In genomic region chr7:93896921-93897320, GRCm38 (mm10) we compare ENCODE assay signal across 27 mouse cellular contexts.
"Had no signal": no experiment of that assay in that cellular context is flagged by ENCODE, and none has a peak within 500 bp of the region (broad histone marks: within the 10 kb centered on the region; RNA-seq: fewer than 3 reads in every experiment).

No protein-coding gene starts in this region.

- H3K9me3 ChIP-seq: heart, embryonic 10.5 days; hindbrain, embryonic 10.5 days; hindbrain, embryonic 13.5 days; hindbrain, embryonic 15.5 days; kidney, embryonic 15.5 days; limb, embryonic 13.5 days; limb, embryonic 15.5 days; liver, embryonic 12.5 days had no signal

- H3K4me3 ChIP-seq: gastrocnemius, adult 2 months; heart, embryonic 10.5 days; heart, embryonic 12.5 days; hindbrain, embryonic 10.5 days; hindbrain, embryonic 13.5 days; hindbrain, embryonic 15.5 days; kidney, embryonic 15.5 days; limb, embryonic 13.5 days; limb, embryonic 15.5 days; liver, embryonic 12.5 days had no signal

- H3K4me1 ChIP-seq: heart, embryonic 10.5 days; heart, embryonic 12.5 days; hindbrain, embryonic 10.5 days; hindbrain, embryonic 13.5 days; hindbrain, embryonic 15.5 days; kidney, embryonic 15.5 days; limb, embryonic 13.5 days; limb, embryonic 15.5 days; liver, embryonic 12.5 days had no signal

- H3K9ac ChIP-seq: heart, embryonic 12.5 days; hindbrain, embryonic 13.5 days; hindbrain, embryonic 15.5 days; kidney, embryonic 15.5 days; limb, embryonic 13.5 days; limb, embryonic 15.5 days; liver, embryonic 12.5 days; liver, embryonic 14.5 days had no signal

- H3K27me3 ChIP-seq: heart, embryonic 12.5 days; hindbrain, embryonic 13.5 days; hindbrain, embryonic 15.5 days; kidney, embryonic 15.5 days; limb, embryonic 13.5 days; limb, embryonic 15.5 days; liver, embryonic 12.5 days had no signal

- ATAC-seq: hindbrain, postnatal 0 days; intestine, embryonic 16.5 days; liver, embryonic 12.5 days had no signal

- DNase-seq: gastrocnemius, adult 2 months; gastrocnemius, postnatal 10 days; gastrocnemius, postnatal 25 days; heart, adult 18-20 months; heart, postnatal 10 days; heart, postnatal 4 days; kidney, adult 11 months; kidney, adult 2 months; kidney, adult 9 months; kidney, postnatal 14 days; kidney, postnatal 36 days; layer of hippocampus, adult 9-11 months; layer of hippocampus, postnatal 36 days; left cerebral cortex, postnatal 4 days had no signal

- H3K27ac ChIP-seq: gastrocnemius, adult 2 months; heart, embryonic 10.5 days; hindbrain, embryonic 10.5 days; hindbrain, embryonic 13.5 days; hindbrain, embryonic 15.5 days; hindbrain, postnatal 0 days; kidney, embryonic 15.5 days; kidney, postnatal 0 days; limb, embryonic 13.5 days; limb, embryonic 15.5 days; liver, embryonic 12.5 days; liver, embryonic 14.5 days had no signal

- H3K4me2 ChIP-seq: heart, embryonic 12.5 days; hindbrain, embryonic 13.5 days; hindbrain, embryonic 15.5 days; kidney, embryonic 15.5 days; limb, embryonic 13.5 days; limb, embryonic 15.5 days; liver, embryonic 12.5 days had no signal

- H3K36me3 ChIP-seq: heart, embryonic 10.5 days; heart, embryonic 12.5 days; hindbrain, embryonic 10.5 days; hindbrain, embryonic 13.5 days; hindbrain, embryonic 15.5 days; kidney, embryonic 15.5 days; limb, embryonic 13.5 days; limb, embryonic 15.5 days; liver, embryonic 12.5 days had no signal
